In genomic region chr3:122406416-122406815, GRCm38 (mm10) we compare ENCODE assay signal across 29 mouse cellular contexts.
DNase-seq lines count a peak whose midpoint lies in the region; ATAC-seq and TF ChIP-seq lines count a peak whose summit lies in the region.
"Had no signal": no experiment of that assay in that cellular context is flagged by ENCODE, and none has a peak within 500 bp of the region (broad histone marks: within the 10 kb centered on the region; RNA-seq: fewer than 3 reads in every experiment).

No protein-coding gene starts in this region.

- H3K4me2 ChIP-seq in midbrain, embryonic 15.5 days = no peak overlapping the region
- H3K4me2 ChIP-seq: heart, embryonic 13.5 days; limb, embryonic 13.5 days; liver, embryonic 13.5 days; lung, embryonic 15.5 days; stomach, embryonic 15.5 days had no signal

- no peak for TF ChIP-seq CTCF in ES-Bruce4 (IDR thresholded peaks at IDR 0.05; ENCODE audit: low read depth, low read length)
- TF ChIP-seq CTCF in bone marrow, adult 2 months (IDR thresholded peaks at IDR 0.05; ENCODE audit: control insufficient read depth, insufficient read depth, low read length) = no peak

- ATAC-seq in midbrain, embryonic 15.5 days (replicated peaks) = no peak
- ATAC-seq in megakaryocyte-erythroid progenitor cell, adult 5-6 weeks (replicated peaks; ENCODE audit: low FRiP score, low TSS enrichment, poor library complexity, severe bottlenecking) = no peak
- ATAC-seq: activated CD4-positive, CD25-positive, alpha-beta regulatory T cell, adult 4 months; forebrain, postnatal 0 days; midbrain, embryonic 16.5 days; Patski had no signal

- H3K9me3 ChIP-seq in midbrain, embryonic 10.5 days (replicated peaks) = no peaks in the 10 kb centered on the region
- no peaks in the 10 kb centered on the region for H3K9me3 ChIP-seq in midbrain, embryonic 15.5 days
- H3K9me3 ChIP-seq in ES-Bruce4 (replicated peaks; ENCODE audit: control insufficient read depth, insufficient read depth, low read length, poor library complexity, severe bottlenecking) = no peaks in the 10 kb centered on the region
- H3K9me3 ChIP-seq: forebrain, embryonic 10.5 days; G1E; heart, embryonic 13.5 days; limb, embryonic 13.5 days; liver, embryonic 13.5 days; lung, embryonic 15.5 days; megakaryocyte, embryonic 14.5 days; stomach, embryonic 15.5 days had no signal

- peaks cover 3% of the 10 kb centered on the region; the same call in 1 of the 2 replicates for H3K4me1 ChIP-seq in midbrain, embryonic 10.5 days
- no peaks in the 10 kb centered on the region for H3K4me1 ChIP-seq in midbrain, embryonic 15.5 days
- H3K4me1 ChIP-seq in ES-Bruce4 (ENCODE audit: control insufficient read depth, insufficient read depth, low read length) = peaks cover 7% of the 10 kb centered on the region
- H3K4me1 ChIP-seq in bone marrow, adult 2 months (ENCODE audit: control insufficient read depth, insufficient read depth, low read length) = peaks cover 4% of the 10 kb centered on the region
- H3K4me1 ChIP-seq: forebrain, embryonic 10.5 days; limb, embryonic 13.5 days; megakaryocyte, embryonic 14.5 days had no signal

- 0 out of 2 replicates have a peak overlapping the region, but pooled peaks have one; percentile 1 for H3K27ac ChIP-seq in midbrain, embryonic 10.5 days (replicated peaks)
- no peak overlapping the region for H3K27ac ChIP-seq in midbrain, embryonic 15.5 days
- no peak overlapping the region for H3K27ac ChIP-seq in ES-Bruce4 (ENCODE audit: insufficient read depth, low read length)
- H3K27ac ChIP-seq in bone marrow, adult 2 months (ENCODE audit: control insufficient read depth, insufficient read depth, low read depth, low read length, poor library complexity) = peak overlapping the region; percentile 60
- H3K27ac ChIP-seq: forebrain, embryonic 10.5 days; heart, embryonic 13.5 days; limb, embryonic 13.5 days; liver, embryonic 13.5 days; lung, embryonic 15.5 days; stomach, embryonic 15.5 days had no signal

- H3K4me3 ChIP-seq in midbrain, embryonic 10.5 days = no peak overlapping the region
- no peak overlapping the region for H3K4me3 ChIP-seq in midbrain, embryonic 15.5 days
- H3K4me3 ChIP-seq in ES-Bruce4 (ENCODE audit: low read depth, low read length) = no peak overlapping the region
- no peak overlapping the region for H3K4me3 ChIP-seq in bone marrow, adult 2 months (replicated peaks; ENCODE audit: control insufficient read depth, low read depth, low read length)
- H3K4me3 ChIP-seq: forebrain, embryonic 10.5 days; heart, embryonic 13.5 days; limb, embryonic 13.5 days; liver, embryonic 13.5 days; lung, embryonic 15.5 days; megakaryocyte, embryonic 14.5 days; stomach, embryonic 15.5 days had no signal

- TF ChIP-seq POLR2A in ES-Bruce4 (IDR thresholded peaks at IDR 0.05; ENCODE audit: insufficient read depth, low read length) = no peak
- TF ChIP-seq POLR2A in bone marrow, adult 2 months (IDR thresholded peaks at IDR 0.05; ENCODE audit: borderline replicate concordance, control insufficient read depth, low read depth, low read length) = no peak

- H3K27me3 ChIP-seq in midbrain, embryonic 10.5 days (ENCODE audit: low read depth, poor library complexity, severe bottlenecking) = no peaks in the 10 kb centered on the region
- no peaks in the 10 kb centered on the region for H3K27me3 ChIP-seq in midbrain, embryonic 15.5 days (replicated peaks)
- H3K27me3 ChIP-seq in ES-Bruce4 (ENCODE audit: control insufficient read depth, insufficient read depth, low read length, poor library complexity, severe bottlenecking) = no peaks in the 10 kb centered on the region
- no peaks in the 10 kb centered on the region for H3K27me3 ChIP-seq in splenic B cell, adult 2 months (ENCODE audit: control insufficient read depth, insufficient read depth, low read length, poor library complexity, severe bottlenecking)
- H3K27me3 ChIP-seq: liver, embryonic 13.5 days; lung, embryonic 15.5 days; Patski; stomach, embryonic 15.5 days had no signal

- TF ChIP-seq EP300 in ES-Bruce4 (IDR thresholded peaks at IDR 0.05; ENCODE audit: insufficient read depth, low read depth, low read length) = 0 out of 2 replicates have a peak, but pooled peaks have one; percentile 16

- WGBS in midbrain, embryonic 10.5 days = 56% methylated on average over 8 of the region's 8 CpGs
- 64% methylated on average over 8 of the region's 8 CpGs for WGBS in midbrain, embryonic 15.5 days
- WGBS in bone marrow, adult 2 months = 62% methylated on average over 8 of the region's 8 CpGs

- H3K9ac ChIP-seq in midbrain, embryonic 15.5 days = no peak overlapping the region
- no peak overlapping the region for H3K9ac ChIP-seq in ES-Bruce4 (ENCODE audit: low read depth, poor library complexity, severe bottlenecking)
- H3K9ac ChIP-seq: forebrain, postnatal 0 days; heart, embryonic 13.5 days; limb, embryonic 13.5 days; liver, embryonic 13.5 days; lung, embryonic 15.5 days; stomach, embryonic 15.5 days had no signal

- no peak for DNase-seq in midbrain, embryonic 10.5 days (ENCODE audit: low spot score)
- DNase-seq in splenic B cell, adult 2 months (ENCODE audit: low read depth, low spot score) = peak; percentile 91
- no peak for DNase-seq in cerebellum, postnatal 4 days (ENCODE audit: low spot score in 2 of 2)
- DNase-seq: adrenal gland, postnatal 10 days; cerebellum, adult 9-11 months; forebrain, postnatal 0 days; gastrocnemius, postnatal 25 days; heart, adult 18-20 months; heart, postnatal 14 days; kidney, adult 8-10 months; kidney, postnatal 36 days; layer of hippocampus, postnatal 36 days; liver, embryonic 13.5 days; lung, postnatal 36 days; thymus, postnatal 25 days had no signal

- no peaks in the 10 kb centered on the region for H3K36me3 ChIP-seq in midbrain, embryonic 10.5 days
- H3K36me3 ChIP-seq in midbrain, embryonic 15.5 days (replicated peaks) = no peaks in the 10 kb centered on the region
- no peaks in the 10 kb centered on the region for H3K36me3 ChIP-seq in ES-Bruce4 (ENCODE audit: control insufficient read depth, insufficient read depth, low read length, poor library complexity, severe bottlenecking)
- no peaks in the 10 kb centered on the region for H3K36me3 ChIP-seq in splenic B cell, adult 2 months (ENCODE audit: control insufficient read depth, insufficient read depth, low read length, poor library complexity, severe bottlenecking)
- H3K36me3 ChIP-seq: forebrain, embryonic 10.5 days; G1E; heart, embryonic 13.5 days; limb, embryonic 13.5 days; liver, embryonic 13.5 days; lung, embryonic 15.5 days; stomach, embryonic 15.5 days had no signal

Comparison
In these comparisons a context has a peak if more than half of its experiments do, and no peak if none do; other contexts are left out.
1. H3K27ac ChIP-seq: peak in midbrain, embryonic 10.5 days (single experiment) and bone marrow, adult 2 months (single experiment); none in midbrain, embryonic 15.5 days (single experiment) and ES-Bruce4 (single experiment).